Mouse (Mus musculus) cortical plate, adult 2 months (tissue): Measurements from ENCODE around the gene 3110040M04Rik. TPM values are rescaled to one million over a fixed set of nuclear protein-coding genes. Genes with fewer than 3 reads are reported as not detected.

Experiments used
- H3K27ac ChIP-seq: fragments of 200-500 bp; 2 replicates; pipeline ENCODE4 v1.5.1; 2012; ENCODE audit warnings: low read length, control low read depth, inconsistent platforms; ENCODE audit not compliant: insufficient read depth
- H3K4me1 ChIP-seq: fragments of 200-500 bp; 2 replicates; pipeline ENCODE4 v1.6.1; 2011; ENCODE audit warnings: low read length; ENCODE audit not compliant: control insufficient read depth, insufficient read depth
- H3K4me3 ChIP-seq: fragments of 200-500 bp; 2 replicates; pipeline ENCODE4 v1.5.1; 2011; ENCODE audit warnings: mild to moderate bottlenecking, low read length, control low read depth; ENCODE audit not compliant: insufficient read depth
- CTCF ChIP-seq: fragments of 200-500 bp; IDR thresholded peaks from 2 replicates; pipeline ENCODE4 v1.5.1; 2011; ENCODE audit warnings: mild to moderate bottlenecking, control low read depth, low read length; ENCODE audit not compliant: insufficient read depth; ENCODE audit errors: extremely low read depth
- POLR2A ChIP-seq: fragments of 200-500 bp; IDR thresholded peaks from 2 replicates; pipeline ENCODE4 v1.6.1; 2011; ENCODE audit warnings: mild to moderate bottlenecking, low read length, control low read depth; ENCODE audit not compliant: insufficient read depth; ENCODE audit errors: extremely low read depth
- polyA plus RNA-seq: library from polyadenylated mRNA; depleted of rRNA; stranded (reverse); fragments of >200 nt; gene quantifications from 2 replicates; pipeline ENCODE4 v1.2.3, GENCODE M21; 2012

The 3110040M04Rik gene
- polyA plus RNA-seq, 1 experiment = not detected

- TF ChIP-seq POLR2A = no peak
- no peak for TF ChIP-seq CTCF
- Histone ChIP-seq H3K27ac (no peak overlapping the region), H3K4me1 (no peaks in the 10 kb centered on the region), H3K4me3 (no peak overlapping the region)
Observed at GRCm38 (mm10) chr1:151222561-151223267, 18.8 kb downstream of the 3110040M04Rik start.

DNA sequence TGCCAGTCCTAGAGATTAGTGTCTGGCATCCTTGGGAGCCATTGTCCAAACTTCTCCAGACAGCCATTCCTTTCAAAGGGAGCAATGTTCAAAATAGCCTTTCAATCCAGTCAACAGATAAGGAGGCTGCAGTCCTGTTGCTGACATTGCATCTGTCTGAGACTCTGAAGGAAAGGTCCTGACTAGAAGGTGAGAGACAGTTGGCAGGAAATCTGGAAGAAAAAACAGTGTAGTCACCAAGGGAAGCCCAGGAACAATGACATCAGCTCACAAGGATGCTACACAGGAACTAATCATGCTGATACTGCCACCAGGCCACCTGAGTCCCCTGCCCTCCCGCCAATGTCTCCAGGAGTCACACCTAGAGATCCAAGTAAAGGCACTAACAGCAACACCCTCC, 19.5 kb downstream of the 3110040M04Rik start:
- Histone ChIP-seq H3K27ac (no peak overlapping the region), H3K4me3 (no peak overlapping the region), H3K4me1 (no peaks in the 10 kb centered on the region)
- TF ChIP-seq CTCF (no peak), POLR2A (no peak)

GRCm38 (mm10) chr1:151224536-151224935, 20.6 kb downstream of the 3110040M04Rik start:
- no peak overlapping the region for H3K4me3 ChIP-seq
- no peak overlapping the region for H3K27ac ChIP-seq
- no peaks in the 10 kb centered on the region for H3K4me1 ChIP-seq
- TF ChIP-seq CTCF (no peak), POLR2A (no peak)

DNA sequence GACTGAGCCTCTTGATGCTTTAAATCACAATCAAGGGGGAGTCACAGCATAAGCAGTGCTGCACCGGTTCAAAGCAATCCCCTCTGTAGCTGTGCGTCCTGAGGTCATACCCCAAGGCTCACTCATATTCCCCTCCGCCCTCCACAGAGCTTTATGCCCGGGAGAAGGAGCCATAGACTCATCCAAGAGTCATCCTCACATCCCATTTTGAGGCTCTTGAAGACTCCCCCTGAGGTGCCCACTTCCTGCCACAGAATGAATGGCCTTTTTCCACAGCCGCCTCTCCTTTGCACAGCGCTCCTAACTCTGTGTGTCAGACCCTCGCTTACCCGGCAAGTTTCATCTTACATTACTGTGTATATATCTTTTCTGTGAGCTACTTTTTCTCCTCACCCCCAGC, 23.6 kb downstream of the 3110040M04Rik start:
- TF ChIP-seq POLR2A (no peak), CTCF (no peak)
- no peaks in the 10 kb centered on the region for H3K4me1 ChIP-seq
- no peak overlapping the region for H3K27ac ChIP-seq

DNA sequence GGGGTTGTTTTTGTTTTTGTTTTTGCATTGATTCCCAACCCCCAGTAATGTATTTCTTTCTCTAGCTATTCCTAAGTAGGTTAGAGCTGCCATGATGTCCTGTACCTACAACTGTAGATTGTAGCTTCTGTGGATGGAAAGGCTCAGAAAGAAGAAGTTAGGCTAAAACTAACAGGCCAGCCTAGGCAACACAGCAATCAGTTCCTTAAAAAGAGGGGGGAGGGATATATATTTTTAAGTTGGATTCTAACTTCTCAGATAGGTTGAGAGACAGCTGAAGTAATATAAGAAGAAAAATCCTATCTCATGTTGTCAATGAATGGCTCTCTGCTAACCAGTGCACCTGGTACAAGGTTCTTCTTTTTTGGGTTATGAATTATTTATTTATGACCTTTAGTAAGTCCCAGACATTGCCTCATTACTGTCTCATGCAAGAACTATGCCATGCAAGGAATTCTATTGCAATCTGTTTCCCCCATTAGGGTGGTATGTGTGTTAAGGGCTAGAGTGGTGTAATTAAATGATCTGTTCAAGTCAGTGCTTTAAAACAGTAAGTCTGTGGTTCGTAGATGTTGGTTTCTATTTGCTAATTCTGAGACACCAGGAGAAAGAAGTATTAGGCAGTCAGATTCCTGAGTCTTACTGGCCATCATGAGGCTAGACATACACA, 24.5 kb downstream of the 3110040M04Rik start:
- H3K27ac ChIP-seq = no peak overlapping the region
- H3K4me1 ChIP-seq = no peaks in the 10 kb centered on the region
- no peak overlapping the region for H3K4me3 ChIP-seq
- TF ChIP-seq POLR2A = no peak
- no peak for TF ChIP-seq CTCF

More for the DNA sequence above, 23.6 kb downstream of the 3110040M04Rik start:
- H3K4me3 ChIP-seq = no peak overlapping the region

- Histone ChIP-seq H3K27ac (no peak overlapping the region), H3K4me1 (no peaks in the 10 kb centered on the region), H3K4me3 (no peak overlapping the region)
- TF ChIP-seq POLR2A = no peak
- no peak for TF ChIP-seq CTCF
Observed at GRCm38 (mm10) chr1:151232346-151232745, 28.4 kb downstream of the 3110040M04Rik start.

DNA sequence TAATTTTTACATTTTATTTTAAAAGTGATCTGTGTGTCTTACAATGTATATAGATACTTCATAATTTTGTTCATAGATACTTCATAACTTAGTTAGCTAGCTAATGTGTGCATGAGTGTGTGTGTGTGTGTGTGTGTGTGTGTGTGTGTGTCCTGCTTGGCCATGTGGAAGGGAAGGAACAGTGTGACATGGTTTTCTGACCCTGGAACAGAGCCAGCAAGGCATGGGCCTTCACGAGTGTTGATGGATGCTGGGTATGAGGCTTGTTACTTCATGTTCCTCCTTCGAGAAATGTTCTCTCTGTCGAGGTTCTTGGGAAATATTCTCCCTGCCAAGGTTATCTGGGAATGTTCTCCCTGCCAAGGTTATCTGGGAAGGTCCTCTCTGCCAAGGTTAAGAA, 29.8 kb downstream of the 3110040M04Rik start:
- Histone ChIP-seq H3K27ac (no peak overlapping the region), H3K4me1 (no peaks in the 10 kb centered on the region), H3K4me3 (no peak overlapping the region)
- TF ChIP-seq CTCF (no peak), POLR2A (no peak)

DNA sequence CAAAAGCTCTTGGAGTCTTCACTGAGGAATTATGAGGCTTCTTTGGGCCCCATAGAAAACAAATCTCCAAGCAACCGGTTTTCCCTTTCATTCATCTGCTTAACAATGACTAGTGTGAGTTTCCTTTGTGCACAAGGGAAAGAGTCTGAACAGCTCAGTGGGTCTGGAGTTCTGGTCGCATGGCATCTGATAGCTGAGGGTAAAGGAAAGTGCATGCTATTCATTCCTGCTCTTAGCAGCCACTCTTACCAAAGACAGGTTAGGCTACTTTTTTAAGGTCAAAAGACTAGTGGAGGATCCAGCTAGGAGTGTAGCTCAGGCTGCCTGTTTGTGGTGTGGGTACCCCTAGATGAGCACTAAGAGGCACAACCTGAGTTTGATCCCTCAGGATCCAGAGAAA, 31.7 kb downstream of the 3110040M04Rik start:
- Histone ChIP-seq H3K4me3 (no peak overlapping the region), H3K4me1 (no peaks in the 10 kb centered on the region), H3K27ac (no peak overlapping the region)
- TF ChIP-seq POLR2A (no peak), CTCF (no peak)

GRCm38 (mm10) chr1:151236141-151236930, 32.4 kb downstream of the 3110040M04Rik start:
- no peak for TF ChIP-seq POLR2A
- no peak for TF ChIP-seq CTCF
- no peak overlapping the region for H3K4me3 ChIP-seq
- no peak overlapping the region for H3K27ac ChIP-seq
- H3K4me1 ChIP-seq = no peaks in the 10 kb centered on the region
